Mouse (Mus musculus): ENCODE measurements at regions not wholly inside any gene's neighbourhood (a gene's known extent, or its start where the extent isn't known, plus 50 kb on each side); places are given as distances from the start of the nearest gene placed in this dataset.
"Not testable (repeated sequence)": the region's sequence is repeated elsewhere in the genome, so short reads cannot be mapped to it uniquely, and the experiment has no call there.

GRCm38 (mm10) chr17:26335551-26335950 lies 79.1 kb upstream of the Neurl1b start:
- DNase-seq, result no peak
- intact Hi-C loops (cut with DNase I), result no loop called here

GRCm38 (mm10) chr17:26336011-26336410 lies 78.6 kb upstream of the Neurl1b start:
- intact Hi-C loops (cut with DNase I), result no loop called here

GRCm38 (mm10) chr17:26337106-26337505 lies 77.5 kb upstream of the Neurl1b start:
- DNase-seq, result no peak
- intact Hi-C loops (cut with DNase I), result no loop called here

More at GRCm38 (mm10) chr17:26336011-26336410, 78.6 kb upstream of the Neurl1b start:
- no peak for DNase-seq

GRCm38 (mm10) chr17:26345436-26345835 lies 69.2 kb upstream of the Neurl1b start:
- intact Hi-C loops (cut with DNase I); DNase-seq: not testable (repeated sequence)

- intact Hi-C loops (cut with DNase I), result no loop called here
- no peak for DNase-seq
Measured at GRCm38 (mm10) chr17:26348116-26348515, 66.5 kb upstream of the Neurl1b start.

- intact Hi-C loops (cut with DNase I), result no loop called here
- no peak for DNase-seq
Measured at GRCm38 (mm10) chr17:26349741-26350140, 64.9 kb upstream of the Neurl1b start.

GRCm38 (mm10) chr17:26350216-26350615 lies 64.4 kb upstream of the Neurl1b start:
- intact Hi-C loops (cut with DNase I), result no loop called here
- no peak for DNase-seq

- intact Hi-C loops (cut with DNase I), result no loop called here
- DNase-seq, result no peak
Measured at GRCm38 (mm10) chr17:26351991-26352390, 62.6 kb upstream of the Neurl1b start.

GRCm38 (mm10) chr17:26352712-26353111 lies 61.9 kb upstream of the Neurl1b start:
- DNase-seq, result no peak
- intact Hi-C loops (cut with DNase I), result no loop called here

GRCm38 (mm10) chr17:26354431-26354830 lies 60.2 kb upstream of the Neurl1b start:
- DNase-seq, result no peak
- intact Hi-C loops (cut with DNase I), result no loop called here

- no peak for DNase-seq
- intact Hi-C loops (cut with DNase I), result no loop called here
Measured at GRCm38 (mm10) chr17:26355301-26355700, 59.3 kb upstream of the Neurl1b start.

GRCm38 (mm10) chr17:26356906-26357305 lies 57.7 kb upstream of the Neurl1b start:
- intact Hi-C loops (cut with DNase I), result no loop called here
- DNase-seq, result no peak

GRCm38 (mm10) chr17:26357784-26358183 lies 56.8 kb upstream of the Neurl1b start:
- peak; percentile 55 to 73 for DNase-seq
- intact Hi-C loops (cut with DNase I), result no loop called here

- DNase-seq, result no peak
- intact Hi-C loops (cut with DNase I), result loop anchor here (10.0 kb wide), 1 partner anchor 64 kb away; no protein-coding TSS in a partner anchor
Measured at GRCm38 (mm10) chr17:26360711-26361110, 53.9 kb upstream of the Neurl1b start.

GRCm38 (mm10) chr17:26361420-26361819 lies 53.2 kb upstream of the Neurl1b start:
- intact Hi-C loops (cut with DNase I), result loop anchor here (10.0 kb wide), 1 partner anchor 63 kb away; no protein-coding TSS in a partner anchor

GRCm38 (mm10) chr17:26361992-26362391 lies 52.6 kb upstream of the Neurl1b start:
- DNase-seq, result peak in 1 of 2 experiments; percentile 40
- intact Hi-C loops (cut with DNase I), result loop anchor here (10.0 kb wide), 1 partner anchor 63 kb away; no protein-coding TSS in a partner anchor

More at GRCm38 (mm10) chr17:26361420-26361819, 53.2 kb upstream of the Neurl1b start:
- DNase-seq, result no peak

GRCm38 (mm10) chr17:26362586-26363361 lies 51.9 kb upstream of the Neurl1b start:
- no peak for DNase-seq

GRCm38 (mm10) chr17:26363853-26364532 lies 50.6 kb upstream of the Neurl1b start:
- intact Hi-C loops (cut with DNase I), result loop anchor here (10.0 kb wide), 1 partner anchor 61 kb away; no protein-coding TSS in a partner anchor

More at GRCm38 (mm10) chr17:26362586-26363361, 51.9 kb upstream of the Neurl1b start:
- intact Hi-C loops (cut with DNase I), result loop anchor here (10.0 kb wide), 1 partner anchor 62 kb away; no protein-coding TSS in a partner anchor

More at GRCm38 (mm10) chr17:26363853-26364532, 50.6 kb upstream of the Neurl1b start:
- DNase-seq, result no peak
